Mouse (Mus musculus) cerebellum, postnatal 4 days (tissue): ENCODE data around the gene Gm11487.
"Not testable (repeated sequence)": the region's sequence is repeated elsewhere in the genome, so short reads cannot be mapped to it uniquely, and the experiment has no call there.

Experiments
- DNase-seq, 2 experiments: peaks; one replicate each; pipeline ENCODE4 v3.0.0; 2022; ENCODE audit warnings: low spot score in 2 of 2, mixed read lengths in 1 of 2

The Gm11487 gene

GRCm38 (mm10) chr4:73404972-73405371 lies at the start of gene Gm11487:
Gene Gm11487, minus strand, starts transcription at chr4:73405072.
- DNase-seq = not testable (repeated sequence)

GRCm38 (mm10) chr4:73444715-73445114 lies 39.8 kb upstream of the Gm11487 start:
- peak in 1 of 2 experiments; percentile 14 for DNase-seq

GRCm38 (mm10) chr4:73442568-73442967 lies 37.7 kb upstream of the Gm11487 start:
- DNase-seq = no peak

- no peak for DNase-seq
These were observed 21.0 kb upstream of the Gm11487 start for GRCm38 (mm10) chr4:73425903-73426302.

- DNase-seq = no peak
These were observed 18.2 kb upstream of the Gm11487 start for GRCm38 (mm10) chr4:73423049-73423448.

- DNase-seq = no peak
These were observed 38.3 kb downstream of the Gm11487 start for GRCm38 (mm10) chr4:73366534-73366933.
